Mouse (Mus musculus) forebrain, postnatal 0 days (tissue): Measurements from ENCODE around the gene Ccn2. TPM values are rescaled to one million over a fixed set of nuclear protein-coding genes. Genes with fewer than 3 reads are reported as not detected.

ENCODE experiments used
- ATAC-seq: fragments of 200-750 bp; cut with Nextera tagmentation; 2 replicates; pipeline ENCODE4 v1.8.0; 2017; ENCODE audit warnings: mild to moderate bottlenecking, moderate library complexity
- DNase-seq: peaks from one replicate; pipeline ENCODE4 v3.0.0-alpha.2; 2015
- H3K27ac ChIP-seq: fragments of 300-500 bp; sonication (generic); 2 replicates; pipeline ENCODE4 v1.5.1; 2014; ENCODE audit warnings: low read depth, mild to moderate bottlenecking, antibody characterized with exemption, low read length, moderate library complexity, mixed read lengths
- H3K27me3 ChIP-seq: fragments of 300-500 bp; sonication (generic); 2 replicates; pipeline ENCODE4 v1.6.1; 2014; ENCODE audit warnings: mild to moderate bottlenecking, low read length, mixed read lengths; ENCODE audit not compliant: insufficient read depth
- H3K36me3 ChIP-seq: fragments of 300-500 bp; sonication (generic); 2 replicates; pipeline ENCODE4 v1.6.1; 2014; ENCODE audit warnings: mild to moderate bottlenecking, moderate library complexity; ENCODE audit not compliant: insufficient read depth
- H3K4me1 ChIP-seq: fragments of 300-500 bp; sonication (generic); 2 replicates; pipeline ENCODE4 v1.6.1; 2014; ENCODE audit warnings: antibody characterized with exemption; ENCODE audit not compliant: insufficient read depth
- H3K4me2 ChIP-seq: fragments of 300-500 bp; sonication (generic); 2 replicates; pipeline ENCODE4 v1.6.1; 2014; ENCODE audit warnings: low read depth, mild to moderate bottlenecking, moderate library complexity
- H3K4me3 ChIP-seq: fragments of 300-500 bp; sonication (generic); 2 replicates; pipeline ENCODE4 v1.5.1; 2014; ENCODE audit warnings: low read depth, low read length, mixed read lengths
- H3K9ac ChIP-seq: fragments of 300-500 bp; sonication (generic); 2 replicates; pipeline ENCODE4 v1.6.1; 2014; ENCODE audit warnings: mild to moderate bottlenecking
- H3K9me3 ChIP-seq: fragments of 300-500 bp; sonication (generic); 2 replicates; pipeline ENCODE4 v1.6.1; 2016; ENCODE audit warnings: low read length
- CTCF ChIP-seq: sonication (generic); IDR thresholded peaks from 2 replicates; pipeline ENCODE4 v1.5.1; 2016; ENCODE audit warnings: antibody characterized with exemption, control low read depth, low read depth
- WGBS: fragments of 180-500 bp; shearing (Covaris S2); extraction: QIAGEN DNeasy Blood & Tissue Kit; methylation state at CpG from one replicate; pipeline ENCODE4 v1.1.7; 2014; 5-methylcytosine and 5-hydroxymethylcytosine counted together
- polyA plus RNA-seq: library from polyadenylated mRNA; unstranded; fragments of >200 nt; fragmentation: Nextera tagmentation; extraction: Ambion mirVana; gene quantifications from 2 replicates; pipeline ENCODE4 v1.2.1, GENCODE M21; 2015
- total RNA-seq: library from RNA; depleted of rRNA; stranded (reverse); fragments of >200 nt; gene quantifications from 2 replicates; pipeline ENCODE4 v1.2.3, GENCODE M21; 2014; rRNA removed

Ccn2 gene
- total and polyA plus RNA-seq, 2 experiments from 2014 or later = 4.4 to 13.7 TPM

DNA sequence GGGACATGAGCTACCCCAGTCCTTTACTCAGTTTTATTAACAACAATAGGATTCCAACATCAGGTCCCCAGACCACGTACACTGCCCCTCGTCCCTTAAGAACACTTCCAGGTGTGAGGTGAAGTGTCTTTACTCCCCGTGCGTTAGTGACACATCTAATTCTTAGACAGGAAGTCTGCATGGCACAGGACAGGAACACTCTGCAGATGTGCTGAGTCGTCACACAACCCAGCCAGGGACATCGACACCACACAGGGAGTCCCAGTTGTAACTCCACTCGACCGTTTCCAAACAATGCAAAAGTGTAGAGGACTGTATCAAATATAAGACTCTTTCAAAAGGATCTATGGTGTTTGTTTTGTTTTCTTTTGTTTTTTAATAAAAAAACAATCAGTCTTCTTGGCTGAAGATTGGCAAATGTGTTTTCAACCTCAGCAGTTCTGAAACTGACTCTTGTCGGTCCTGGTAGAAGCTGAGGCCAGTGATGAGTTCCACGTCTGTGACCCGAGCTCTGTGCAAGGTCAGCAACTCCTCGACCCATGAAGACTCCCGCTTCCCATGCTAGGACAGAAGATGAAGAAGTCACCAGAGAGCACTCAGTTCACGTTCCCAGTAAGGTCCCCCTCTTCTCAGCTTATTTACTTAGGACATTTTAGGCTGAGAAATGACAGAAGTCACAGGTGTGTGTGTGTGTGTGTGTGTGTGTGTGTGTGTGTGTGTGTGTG lies 46.3 kb downstream of the Ccn2 start:
- Histone ChIP-seq H3K4me3 (no peak overlapping the region), H3K4me1 (no peaks in the 10 kb centered on the region), H3K4me2 (no peak overlapping the region), H3K9ac (no peak overlapping the region), H3K9me3 (no peaks in the 10 kb centered on the region), H3K27me3 (no peaks in the 10 kb centered on the region), H3K36me3 (no peaks in the 10 kb centered on the region), H3K27ac (no peak overlapping the region)
- 82% methylated on average over 14 of the region's 14 CpGs for WGBS
- TF ChIP-seq CTCF = no peak
- DNase-seq (no peak), ATAC-seq (no peak)

DNA sequence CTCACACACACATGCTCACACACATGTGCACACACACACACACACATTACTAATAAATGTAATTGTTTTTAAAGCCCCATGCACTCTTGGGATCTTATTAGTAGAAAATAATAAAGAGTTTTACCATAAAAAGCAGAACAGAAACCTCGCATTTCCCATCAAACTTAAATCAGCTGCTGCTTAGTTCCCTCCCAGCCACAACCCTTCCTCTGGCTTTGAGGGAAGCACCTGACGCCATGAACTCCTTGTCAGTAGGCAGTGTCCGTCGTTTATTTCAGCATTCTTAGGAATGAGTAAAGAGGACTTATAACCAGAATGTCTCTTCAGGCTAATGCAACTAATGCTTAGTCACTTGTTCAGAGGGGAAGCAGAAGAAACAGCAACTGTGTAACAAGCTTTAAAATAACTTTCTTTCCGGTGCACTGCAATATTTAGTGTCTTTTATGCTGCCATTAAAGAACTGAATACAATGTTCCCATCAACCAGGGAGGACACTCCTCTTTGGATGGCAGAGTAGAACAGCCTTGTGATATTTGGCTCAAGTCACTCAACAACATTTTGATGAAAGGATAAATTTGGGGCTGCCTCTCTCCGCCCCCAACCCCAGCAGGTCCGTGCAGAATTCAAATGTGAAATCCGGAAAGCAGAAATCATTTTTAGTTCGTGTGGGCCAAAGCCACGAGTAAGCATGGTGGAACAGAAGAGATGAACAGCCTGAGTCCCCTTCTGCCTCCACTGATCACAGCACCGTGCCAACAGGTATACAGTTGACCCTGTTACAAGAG lies 47.7 kb downstream of the Ccn2 start:
- DNase-seq = no peak
- Histone ChIP-seq H3K4me1 (no peaks in the 10 kb centered on the region), H3K27ac (no peak overlapping the region), H3K4me2 (no peak overlapping the region), H3K9me3 (no peaks in the 10 kb centered on the region), H3K36me3 (no peaks in the 10 kb centered on the region), H3K27me3 (no peaks in the 10 kb centered on the region), H3K4me3 (no peak overlapping the region), H3K9ac (no peak overlapping the region)
- ATAC-seq = no peak
- 86% methylated on average over 11 of the region's 11 CpGs for WGBS
- TF ChIP-seq CTCF = no peak

DNA sequence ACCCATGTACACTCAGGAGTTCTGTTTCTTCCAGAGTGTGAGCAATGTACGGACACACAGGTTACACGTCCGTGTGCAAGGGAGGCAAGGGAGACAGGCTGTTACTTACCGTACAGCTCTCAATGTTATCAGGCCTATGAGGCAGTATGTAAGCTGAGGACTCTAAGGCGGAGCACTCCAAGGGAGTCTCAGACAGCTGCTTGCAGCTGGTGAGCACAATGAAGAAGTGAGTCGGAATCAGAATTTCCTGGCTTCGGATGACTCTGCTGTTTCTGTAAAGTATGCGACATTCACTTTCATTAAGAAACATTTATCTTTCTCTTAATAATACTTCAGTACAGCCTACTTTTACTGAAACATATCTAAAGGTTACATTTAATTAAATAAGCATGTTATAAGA lies 49.9 kb downstream of the Ccn2 start:
- H3K27me3 ChIP-seq = no peaks in the 10 kb centered on the region
- no peak overlapping the region for H3K4me3 ChIP-seq
- H3K27ac ChIP-seq = no peak overlapping the region
- H3K4me1 ChIP-seq = no peaks in the 10 kb centered on the region
- H3K36me3 ChIP-seq = no peaks in the 10 kb centered on the region
- ATAC-seq (no peak), DNase-seq (no peak)
- 93% methylated on average over 8 of the region's 8 CpGs for WGBS
- TF ChIP-seq CTCF = no peak
- H3K9ac ChIP-seq = no peak overlapping the region
- H3K4me2 ChIP-seq = no peak overlapping the region
- no peaks in the 10 kb centered on the region for H3K9me3 ChIP-seq

Other genes starting within 250 kb of the Ccn2 start
- gene Enpp1, start 116.7 kb downstream of the Ccn2 start, total RNA-seq = 3.7 and 6.1 TPM in 2 replicates
- gene Enpp1, start 116.7 kb downstream of the Ccn2 start, polyA plus RNA-seq = 2.2 TPM in 2 replicates
- gene Enpp3, start 247.4 kb downstream of the Ccn2 start, total RNA-seq = 2.3 and 2.5 TPM in 2 replicates
- 1.2 and 1.7 TPM in 2 replicates for gene Enpp3, start 247.4 kb downstream of the Ccn2 start, polyA plus RNA-seq